1 mouse cellular context compared by ENCODE assay signal in the genomic region with DNA sequence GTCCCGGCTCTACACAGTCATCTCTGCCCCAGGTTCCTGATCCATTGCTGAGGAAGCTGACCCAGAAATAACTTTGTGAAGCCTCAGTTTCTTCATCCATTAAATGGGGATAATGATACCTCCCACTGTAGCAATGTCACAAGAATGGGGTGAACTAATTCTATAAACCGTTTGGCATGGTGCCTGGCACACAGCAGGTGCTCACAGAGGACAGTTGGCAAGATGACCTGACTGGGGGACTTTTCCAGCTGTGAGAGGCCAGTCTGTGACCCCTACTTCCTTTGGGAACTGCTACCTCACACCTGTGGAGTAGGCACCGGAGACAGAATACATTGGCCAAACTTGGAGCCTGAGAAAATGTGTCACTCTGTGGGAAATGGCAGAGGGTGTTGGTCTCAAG.
TF ChIP-seq lines count a peak whose summit lies in the region.

No protein-coding gene starts in this region.

TF ChIP-seq in MEL, 35 proteins besides CTCF, POLR2A, EP300 and RAD21 (continued from another document):
- TF ChIP-seq SMC3 (IDR thresholded peaks at IDR 0.05; ENCODE audit: low read depth, low read length) (no peak), NELFE (IDR thresholded peaks at IDR 0.05; ENCODE audit: low read depth, low read length) (no peak), MAX (IDR thresholded peaks at IDR 0.05; ENCODE audit: low read length) (no peak)
